8 mouse cellular contexts compared by ENCODE assay signal in the genomic region with DNA sequence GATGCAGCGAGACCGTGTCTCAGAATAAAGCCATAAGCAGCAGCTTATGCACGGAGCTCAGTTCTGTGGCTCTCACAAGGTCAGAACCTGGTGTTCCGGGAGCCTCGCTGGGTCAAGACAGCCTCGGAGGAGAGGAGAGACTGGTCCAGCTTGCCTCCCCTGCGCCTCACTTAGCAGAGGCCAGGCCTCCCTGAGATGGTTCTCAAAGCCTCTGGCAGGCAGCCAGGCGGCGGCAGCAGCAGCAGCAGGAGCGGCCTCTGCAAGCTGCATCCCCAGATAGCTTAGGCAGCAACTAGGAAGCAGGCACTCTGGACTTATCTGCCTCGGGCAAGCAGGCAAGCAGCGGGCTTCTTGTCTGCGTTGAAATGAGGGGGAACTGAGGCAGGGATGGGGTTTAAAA. TPM values are rescaled to one million over a fixed set of nuclear protein-coding genes. Genes with fewer than 3 reads are reported as not detected.
A peak's percentile ranks its signal among the peaks of the same experiment; 100 is the strongest.
DNase-seq lines count a peak whose midpoint lies in the region; ATAC-seq lines count a peak whose summit lies in the region.

No protein-coding gene starts in this region.

- no peaks in the 10 kb centered on the region for H3K27me3 ChIP-seq in embryonic facial prominence, embryonic 11.5 days (ENCODE audit: control insufficient read depth, insufficient read depth, low read length)
- H3K27me3 ChIP-seq in heart, embryonic 11.5 days (ENCODE audit: control insufficient read depth, insufficient read depth, low read length), result no peaks in the 10 kb centered on the region
- H3K27me3 ChIP-seq in kidney, embryonic 16.5 days (ENCODE audit: insufficient read depth, low read length), result no peaks in the 10 kb centered on the region
- no peaks in the 10 kb centered on the region for H3K27me3 ChIP-seq in liver, embryonic 15.5 days
- H3K27me3 ChIP-seq in neural tube, embryonic 15.5 days (replicated peaks), result no peaks in the 10 kb centered on the region

- peaks cover 35% of the 10 kb centered on the region for H3K4me1 ChIP-seq in embryonic facial prominence, embryonic 11.5 days (ENCODE audit: control insufficient read depth, insufficient read depth, low read length)
- H3K4me1 ChIP-seq in heart, embryonic 11.5 days (ENCODE audit: control insufficient read depth, insufficient read depth, low read length), result peaks cover 69% of the 10 kb centered on the region
- peaks cover 67% of the 10 kb centered on the region for H3K4me1 ChIP-seq in kidney, embryonic 16.5 days (ENCODE audit: insufficient read depth, low read length)
- H3K4me1 ChIP-seq in liver, embryonic 15.5 days (replicated peaks), result peaks cover 85% of the 10 kb centered on the region
- H3K4me1 ChIP-seq in neural tube, embryonic 15.5 days, result peaks cover 60% of the 10 kb centered on the region

- no peaks in the 10 kb centered on the region for H3K36me3 ChIP-seq in embryonic facial prominence, embryonic 11.5 days (replicated peaks; ENCODE audit: control insufficient read depth, insufficient read depth, low read depth, low read length)
- no peaks in the 10 kb centered on the region for H3K36me3 ChIP-seq in heart, embryonic 11.5 days (ENCODE audit: control insufficient read depth, insufficient read depth, low read length)
- H3K36me3 ChIP-seq in kidney, embryonic 16.5 days (ENCODE audit: insufficient read depth, low read length), result no peaks in the 10 kb centered on the region
- H3K36me3 ChIP-seq in liver, embryonic 15.5 days (replicated peaks), result no peaks in the 10 kb centered on the region
- H3K36me3 ChIP-seq in neural tube, embryonic 15.5 days, result no peaks in the 10 kb centered on the region

- peak overlapping the region; percentile 45 for H3K9ac ChIP-seq in embryonic facial prominence, embryonic 11.5 days (replicated peaks; ENCODE audit: low read length)
- H3K9ac ChIP-seq in heart, embryonic 11.5 days (ENCODE audit: low read depth, low read length), result peak overlapping the region; percentile 88
- H3K9ac ChIP-seq in kidney, embryonic 16.5 days (replicated peaks; ENCODE audit: low read length), result peak overlapping the region; percentile 74
- H3K9ac ChIP-seq in liver, embryonic 15.5 days, result peak overlapping the region; percentile 55
- H3K9ac ChIP-seq in neural tube, embryonic 15.5 days (replicated peaks), result peak overlapping the region; percentile 34; the same call in 1 of the 2 replicates

- 16% methylated on average over 13 of the region's 13 CpGs for WGBS in embryonic facial prominence, embryonic 11.5 days
- WGBS in heart, embryonic 11.5 days (ENCODE audit: insufficient replicate concordance), result 12% methylated on average over 13 of the region's 13 CpGs
- WGBS in kidney, embryonic 16.5 days, result 14% methylated on average over 13 of the region's 13 CpGs
- WGBS in liver, embryonic 15.5 days (ENCODE audit: insufficient replicate concordance), result 20% methylated on average over 13 of the region's 13 CpGs
- 14% methylated on average over 13 of the region's 13 CpGs for WGBS in neural tube, embryonic 15.5 days

- ATAC-seq in embryonic facial prominence, embryonic 11.5 days (replicated peaks; ENCODE audit: insufficient number of reproducible peaks, low FRiP score, low TSS enrichment, low read depth), result no peak; the same call in 1 of the 2 replicates
- ATAC-seq in heart, embryonic 11.5 days (replicated peaks; ENCODE audit: insufficient number of reproducible peaks, low FRiP score, low TSS enrichment), result peak; percentile 77
- ATAC-seq in kidney, embryonic 16.5 days (ENCODE audit: low FRiP score, low TSS enrichment), result peak; percentile 43
- ATAC-seq in liver, embryonic 15.5 days (ENCODE audit: insufficient read depth), result peak; percentile 73
- no peak for ATAC-seq in neural tube, embryonic 15.5 days (ENCODE audit: low FRiP score)

- peak overlapping the region; percentile 95 for H3K27ac ChIP-seq in embryonic facial prominence, embryonic 11.5 days (replicated peaks; ENCODE audit: low read depth, low read length)
- H3K27ac ChIP-seq in heart, embryonic 11.5 days (ENCODE audit: low read depth, low read length), result peak overlapping the region; percentile 100
- peak overlapping the region; percentile 100 for H3K27ac ChIP-seq in kidney, embryonic 16.5 days (ENCODE audit: low read length)
- H3K27ac ChIP-seq in liver, embryonic 15.5 days (replicated peaks), result peak overlapping the region; percentile 100
- H3K27ac ChIP-seq in neural tube, embryonic 15.5 days (replicated peaks), result peak overlapping the region; percentile 99

- H3K9me3 ChIP-seq in embryonic facial prominence, embryonic 11.5 days (replicated peaks; ENCODE audit: control insufficient read depth, low read length), result no peaks in the 10 kb centered on the region
- H3K9me3 ChIP-seq in heart, embryonic 11.5 days (replicated peaks; ENCODE audit: control insufficient read depth, low read length), result no peaks in the 10 kb centered on the region
- no peaks in the 10 kb centered on the region for H3K9me3 ChIP-seq in kidney, embryonic 16.5 days (ENCODE audit: low read length)
- no peaks in the 10 kb centered on the region for H3K9me3 ChIP-seq in liver, embryonic 15.5 days (replicated peaks)
- H3K9me3 ChIP-seq in neural tube, embryonic 15.5 days (replicated peaks), result no peaks in the 10 kb centered on the region

- H3K4me3 ChIP-seq in embryonic facial prominence, embryonic 11.5 days (ENCODE audit: low read depth, low read length), result no peak overlapping the region
- H3K4me3 ChIP-seq in heart, embryonic 11.5 days (ENCODE audit: low read depth, low read length), result no peak overlapping the region
- H3K4me3 ChIP-seq in kidney, embryonic 16.5 days (ENCODE audit: low read length), result no peak overlapping the region
- H3K4me3 ChIP-seq in liver, embryonic 15.5 days (replicated peaks), result peak overlapping the region; percentile 33
- H3K4me3 ChIP-seq in neural tube, embryonic 15.5 days (replicated peaks), result no peak overlapping the region

- peak; percentile 64 for DNase-seq in 3T3-L1 (ENCODE audit: low read depth, low spot score)
- DNase-seq in adrenal gland, adult 8-10 months, result peak; percentile 71
- peak; percentile 81 for DNase-seq in embryonic facial prominence, embryonic 11.5 days (ENCODE audit: low spot score)
- peak; percentile 33 for DNase-seq in thymus, postnatal 14 days

- H3K4me2 ChIP-seq in embryonic facial prominence, embryonic 11.5 days (ENCODE audit: low read depth, low read length), result no peak overlapping the region
- peak overlapping the region; percentile 43 for H3K4me2 ChIP-seq in heart, embryonic 11.5 days
- H3K4me2 ChIP-seq in kidney, embryonic 16.5 days (replicated peaks; ENCODE audit: low read depth, low read length), result no peak overlapping the region
- H3K4me2 ChIP-seq in liver, embryonic 15.5 days, result peak overlapping the region; percentile 96
- peak overlapping the region; percentile 1 for H3K4me2 ChIP-seq in neural tube, embryonic 15.5 days

RNA-seq across cellular contexts. Expression of gene Zmynd8, which starts 10.4 kb away (rescaled TPM):
- 10 to 100 TPM; 51.7 to 94.5 (median 70.6) TPM for total RNA-seq in adrenal gland, adult 8-10 months (2022)
- 36.1 and 36.8 TPM in 2 replicates for polyA plus RNA-seq in embryonic facial prominence, embryonic 11.5 days (2014; fragmentation: Nextera tagmentation; extraction: Ambion mirVana)
- 39.6 and 47.6 TPM in 2 replicates for polyA plus RNA-seq in heart, embryonic 11.5 days (2014; fragmentation: Nextera tagmentation; extraction: Ambion mirVana)
- 58.2 and 69.4 TPM in 2 replicates for polyA plus RNA-seq in kidney, embryonic 16.5 days (2015; fragmentation: Nextera tagmentation; extraction: Ambion mirVana)
- polyA plus RNA-seq in liver, embryonic 15.5 days (2015; fragmentation: Nextera tagmentation; extraction: Ambion mirVana), result 19.1 and 24.6 TPM in 2 replicates
- 79.3 and 79.5 TPM in 2 replicates for polyA plus RNA-seq in neural tube, embryonic 15.5 days (2015; fragmentation: Nextera tagmentation; extraction: Ambion mirVana)

Comparison
In these comparisons a context has a peak if more than half of its experiments do, and no peak if none do; other contexts are left out.
1. ATAC-seq: peak in heart, embryonic 11.5 days (single experiment), kidney, embryonic 16.5 days (single experiment) and liver, embryonic 15.5 days (single experiment); none in embryonic facial prominence, embryonic 11.5 days (single experiment) and neural tube, embryonic 15.5 days (single experiment).
2. H3K4me2 ChIP-seq: peak in heart, embryonic 11.5 days (single experiment), liver, embryonic 15.5 days (single experiment) and neural tube, embryonic 15.5 days (single experiment); none in embryonic facial prominence, embryonic 11.5 days (single experiment) and kidney, embryonic 16.5 days (single experiment).
3. H3K9ac ChIP-seq: peak in every context shown above with its lines; median percentile 88 in heart, embryonic 11.5 days; 74 in kidney, embryonic 16.5 days; 55 in liver, embryonic 15.5 days; 45 in embryonic facial prominence, embryonic 11.5 days; 34 in neural tube, embryonic 15.5 days.
4. Peak in every context shown above with its lines, with median percentiles within 50 percentile points of each other: DNase-seq and H3K27ac ChIP-seq.